Mouse (Mus musculus): ENCODE measurements at regions not wholly inside any gene's neighbourhood (a gene's known extent, or its start where the extent isn't known, plus 50 kb on each side); places are given as distances from the start of the nearest gene placed in this dataset.
A peak's percentile ranks its signal among the peaks of the same experiment; 100 is the strongest.

DNA sequence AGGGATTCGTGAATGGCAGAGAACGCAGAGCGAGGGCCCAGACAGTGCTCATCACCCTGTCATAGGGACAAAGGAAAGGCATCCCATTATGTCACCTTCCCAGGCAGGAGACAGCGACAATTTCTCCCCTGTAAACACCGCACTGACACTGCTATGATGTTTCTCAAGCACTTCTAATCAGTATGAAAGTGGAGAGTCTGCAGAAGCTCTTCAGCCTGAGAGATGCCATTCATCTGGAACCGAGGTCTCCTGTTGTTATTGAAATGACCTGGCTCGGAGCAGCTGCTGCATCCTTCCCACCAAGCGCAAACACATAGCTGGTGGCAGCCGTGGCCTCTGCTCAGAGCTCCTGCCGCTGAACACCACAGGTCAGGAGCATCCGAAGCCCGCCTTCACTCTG, 380.5 kb upstream of the Smim15 start:
- Histone ChIP-seq H3K36me3 (replicated peaks) (no peaks in the 10 kb centered on the region), H3K27me3 (replicated peaks) (no peaks in the 10 kb centered on the region), H3K4me1 (peaks cover 17% of the 10 kb centered on the region), H3K4me2 (0 out of 2 replicates have a peak overlapping the region, but pooled peaks have one; percentile 2), H3K27ac (peak overlapping the region; percentile 55), H3K9me3 (no peaks in the 10 kb centered on the region), H3K9ac (0 out of 2 replicates have a peak overlapping the region, but pooled peaks have one; percentile 9), H3K4me3 (no peak overlapping the region)
- WGBS = 6% methylated on average over 12 of the region's 12 CpGs
- ATAC-seq (replicated peaks) = peak; percentile 62

DNA sequence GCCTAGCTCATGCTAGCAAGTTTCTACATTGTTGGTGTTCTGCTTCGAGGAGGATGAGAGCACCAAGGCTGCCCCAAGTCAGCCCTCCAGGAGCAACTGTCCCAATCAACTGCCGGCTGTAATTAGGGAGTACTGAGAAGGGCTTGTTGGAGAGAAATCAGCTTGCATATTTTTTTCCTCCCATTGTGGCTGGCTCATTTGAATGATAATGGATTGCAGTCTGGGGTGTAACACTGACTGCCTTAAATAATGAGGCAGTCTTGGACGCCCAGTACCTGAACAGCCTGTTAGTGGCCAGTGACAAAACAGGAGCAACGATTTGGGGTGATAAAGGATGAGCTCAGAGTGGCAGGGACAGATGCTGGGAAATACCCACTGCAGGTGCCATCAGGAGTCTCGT, 382.8 kb upstream of the Smim15 start:
- Histone ChIP-seq H3K4me1 (peaks cover 17% of the 10 kb centered on the region), H3K9me3 (no peaks in the 10 kb centered on the region)
- ATAC-seq (replicated peaks) = peak; percentile 50; the same call in 1 of the 2 replicates

DNA sequence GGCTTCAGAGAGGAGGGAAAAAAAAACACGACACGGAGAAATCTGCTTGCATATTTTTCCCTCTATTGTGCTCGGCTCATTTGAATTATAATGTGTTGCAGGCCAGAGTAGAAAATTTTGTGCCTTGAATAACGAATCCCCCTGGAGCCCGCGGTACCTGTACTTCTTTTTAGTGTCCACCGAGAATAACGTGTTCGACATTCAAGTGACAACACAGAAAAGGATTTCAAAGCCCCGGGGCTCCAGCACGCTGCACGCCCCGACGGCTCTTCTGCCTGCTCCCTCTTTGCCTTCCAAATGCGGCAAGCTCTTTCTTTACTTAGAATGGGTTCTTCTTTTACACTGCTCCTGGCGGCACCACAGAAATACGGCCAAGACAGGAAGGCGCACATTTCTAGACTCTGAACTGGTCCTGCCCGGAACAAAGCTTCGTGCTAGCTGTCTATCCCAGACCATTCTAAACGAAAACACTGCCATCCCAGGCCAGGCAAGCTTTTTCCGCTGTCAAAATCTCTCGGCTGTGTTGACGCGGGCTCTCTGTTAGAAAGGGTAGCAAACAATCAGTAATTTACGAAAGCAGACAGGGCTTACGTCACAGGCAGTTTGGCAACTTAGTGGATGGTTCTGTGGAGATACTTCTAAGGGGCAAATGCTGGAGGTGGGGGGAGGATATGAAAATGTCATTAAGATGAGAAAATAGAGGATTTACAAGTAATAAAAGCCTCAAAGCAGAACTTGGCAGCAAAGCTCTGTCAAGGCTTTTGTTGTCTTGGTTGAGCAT, 398.2 kb upstream of the Smim15 start:
- under 1% methylated on average over 27 of the region's 27 CpGs for WGBS
- H3K4me3 ChIP-seq = peak overlapping the region; percentile 36
- ATAC-seq (replicated peaks) = peak; percentile 65
- no peaks in the 10 kb centered on the region for H3K9me3 ChIP-seq
- H3K4me1 ChIP-seq = peaks cover 30% of the 10 kb centered on the region; the same call in 1 of the 2 replicates
- H3K36me3 ChIP-seq (replicated peaks) = no peaks in the 10 kb centered on the region
- peak overlapping the region; percentile 44 for H3K9ac ChIP-seq
- H3K4me2 ChIP-seq = peak overlapping the region; percentile 59
- peak overlapping the region; percentile 84 for H3K27ac ChIP-seq
- no peaks in the 10 kb centered on the region for H3K27me3 ChIP-seq (replicated peaks)

More for the DNA sequence above, 382.8 kb upstream of the Smim15 start:
- Histone ChIP-seq H3K27ac (0 out of 2 replicates have a peak overlapping the region, but pooled peaks have one; percentile 21), H3K27me3 (replicated peaks) (no peaks in the 10 kb centered on the region), H3K9ac (no peak overlapping the region), H3K4me3 (no peak overlapping the region), H3K36me3 (replicated peaks) (no peaks in the 10 kb centered on the region), H3K4me2 (no peak overlapping the region)
- WGBS = 9% methylated on average over 5 of the region's 5 CpGs

- ATAC-seq (replicated peaks) = peak; percentile 31
- peak overlapping the region; percentile 59 for H3K4me2 ChIP-seq
- peak overlapping the region; percentile 36 for H3K4me3 ChIP-seq
- no peaks in the 10 kb centered on the region for H3K27me3 ChIP-seq (replicated peaks)
- peak overlapping the region; percentile 44 for H3K9ac ChIP-seq
- WGBS = 3% methylated on average over 36 of the region's 36 CpGs
- peaks cover 30% of the 10 kb centered on the region; the same call in 1 of the 2 replicates for H3K4me1 ChIP-seq
- peak overlapping the region; percentile 84 for H3K27ac ChIP-seq
- H3K9me3 ChIP-seq = no peaks in the 10 kb centered on the region
- no peaks in the 10 kb centered on the region for H3K36me3 ChIP-seq (replicated peaks)
Measured at GRCm38 (mm10) chr13:107645121-107645864, 399.0 kb upstream of the Smim15 start.

DNA sequence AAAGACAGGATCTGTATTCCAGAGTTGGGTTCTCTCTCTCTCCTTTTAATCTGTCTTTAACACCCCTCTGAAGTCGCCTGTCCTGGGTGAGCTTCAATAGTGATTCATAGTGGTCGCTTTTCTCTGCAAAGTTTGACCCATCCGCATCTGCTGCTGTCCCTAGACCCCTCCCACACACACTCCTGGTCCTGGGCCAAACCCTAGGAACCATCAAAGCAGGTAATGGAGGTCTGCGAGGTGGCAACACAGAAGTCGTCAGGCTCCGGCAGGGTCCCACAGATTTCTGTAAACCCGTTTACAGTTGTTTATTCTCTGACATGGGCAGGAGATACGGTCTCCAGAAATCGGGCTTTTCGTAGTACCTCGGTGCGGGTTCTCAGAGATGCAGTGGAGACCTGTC, 399.5 kb upstream of the Smim15 start:
- Histone ChIP-seq H3K36me3 (replicated peaks) (no peaks in the 10 kb centered on the region), H3K27me3 (replicated peaks) (no peaks in the 10 kb centered on the region), H3K9me3 (no peaks in the 10 kb centered on the region), H3K4me1 (peaks cover 30% of the 10 kb centered on the region; the same call in 1 of the 2 replicates), H3K9ac (peak overlapping the region; percentile 44; the same call in 1 of the 2 replicates), H3K27ac (peak overlapping the region; percentile 84; the same call in 1 of the 2 replicates), H3K4me2 (peak overlapping the region; percentile 59), H3K4me3 (peak overlapping the region; percentile 36)
- WGBS = 54% methylated on average over 12 of the region's 12 CpGs
- no peak for ATAC-seq (replicated peaks)

- Histone ChIP-seq H3K4me1 (peaks cover 26% of the 10 kb centered on the region; the same call in 1 of the 2 replicates), H3K27me3 (replicated peaks) (no peaks in the 10 kb centered on the region), H3K27ac (peak overlapping the region; percentile 51), H3K4me3 (no peak overlapping the region), H3K36me3 (replicated peaks) (no peaks in the 10 kb centered on the region), H3K9ac (no peak overlapping the region), H3K4me2 (no peak overlapping the region), H3K9me3 (no peaks in the 10 kb centered on the region)
- WGBS = 38% methylated on average over 14 of the region's 14 CpGs
- peak; percentile 65 for ATAC-seq (replicated peaks)
Measured at GRCm38 (mm10) chr13:107641926-107642657, 402.2 kb upstream of the Smim15 start.

GRCm38 (mm10) chr13:107639620-107640019, 404.6 kb upstream of the Smim15 start:
- 94% methylated on average over 4 of the region's 4 CpGs for WGBS
- no peak overlapping the region for H3K9ac ChIP-seq
- no peak overlapping the region for H3K27ac ChIP-seq
- H3K36me3 ChIP-seq (replicated peaks) = no peaks in the 10 kb centered on the region
- H3K4me3 ChIP-seq = no peak overlapping the region
- H3K4me1 ChIP-seq = peaks cover 9% of the 10 kb centered on the region; the same call in 1 of the 2 replicates
- no peak for ATAC-seq (replicated peaks)
- no peaks in the 10 kb centered on the region for H3K9me3 ChIP-seq
- no peak overlapping the region for H3K4me2 ChIP-seq
- no peaks in the 10 kb centered on the region for H3K27me3 ChIP-seq (replicated peaks)

GRCm38 (mm10) chr13:107637269-107637668, 407.0 kb upstream of the Smim15 start:
- 0 out of 2 replicates have a peak, but pooled peaks cover 4% of the 10 kb centered on the region for H3K4me1 ChIP-seq
- H3K27me3 ChIP-seq (replicated peaks) = no peaks in the 10 kb centered on the region
- H3K4me3 ChIP-seq = no peak overlapping the region
- 96% methylated on average over 5 of the region's 5 CpGs for WGBS
- H3K9ac ChIP-seq = no peak overlapping the region
- H3K4me2 ChIP-seq = no peak overlapping the region
- no peak overlapping the region for H3K27ac ChIP-seq
- no peaks in the 10 kb centered on the region for H3K9me3 ChIP-seq
- ATAC-seq (replicated peaks) = no peak
- no peaks in the 10 kb centered on the region for H3K36me3 ChIP-seq (replicated peaks)

GRCm38 (mm10) chr13:107635114-107635513, 409.1 kb upstream of the Smim15 start:
- Histone ChIP-seq H3K9ac (no peak overlapping the region), H3K36me3 (replicated peaks) (no peaks in the 10 kb centered on the region), H3K4me3 (no peak overlapping the region), H3K4me1 (no peaks in the 10 kb centered on the region), H3K9me3 (no peaks in the 10 kb centered on the region), H3K27me3 (replicated peaks) (no peaks in the 10 kb centered on the region), H3K4me2 (no peak overlapping the region), H3K27ac (no peak overlapping the region)
- whole genome bisulfite sequencing = 38% methylated on average over 5 of the region's 5 CpGs
- no peak for ATAC-seq (replicated peaks)

- 58% methylated on average over 2 of the region's 2 CpGs for WGBS
- H3K4me3 ChIP-seq = no peak overlapping the region
- H3K27ac ChIP-seq = no peak overlapping the region
- no peak overlapping the region for H3K9ac ChIP-seq
- H3K9me3 ChIP-seq = no peaks in the 10 kb centered on the region
- H3K36me3 ChIP-seq (replicated peaks) = no peaks in the 10 kb centered on the region
- no peak for ATAC-seq (replicated peaks)
- H3K4me2 ChIP-seq = no peak overlapping the region
- H3K27me3 ChIP-seq (replicated peaks) = no peaks in the 10 kb centered on the region
- no peaks in the 10 kb centered on the region for H3K4me1 ChIP-seq
Measured at GRCm38 (mm10) chr13:107627073-107627472, 417.2 kb upstream of the Smim15 start.

DNA sequence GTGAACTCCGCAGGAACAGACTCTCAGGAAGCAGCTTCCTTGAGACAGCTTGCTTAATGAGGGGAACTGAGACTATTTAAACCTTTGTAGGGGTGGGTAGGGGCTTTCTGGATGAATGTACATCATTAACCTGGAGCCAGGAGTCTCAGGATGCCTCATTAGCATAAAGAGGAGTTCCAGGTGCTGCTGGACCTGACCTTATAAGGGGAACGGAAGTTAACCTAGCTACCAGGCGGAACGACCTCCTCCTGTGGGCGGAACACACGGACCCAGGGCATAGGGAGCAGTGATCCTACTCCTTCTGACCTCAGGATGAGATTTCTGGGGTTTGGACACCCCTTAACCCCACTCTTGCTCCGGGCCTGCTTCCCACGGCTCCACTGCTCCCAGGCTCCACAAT, 417.6 kb upstream of the Smim15 start:
- H3K9ac ChIP-seq = no peak overlapping the region
- no peaks in the 10 kb centered on the region for H3K36me3 ChIP-seq (replicated peaks)
- H3K27ac ChIP-seq = no peak overlapping the region
- no peaks in the 10 kb centered on the region for H3K27me3 ChIP-seq (replicated peaks)
- H3K4me2 ChIP-seq = no peak overlapping the region
- no peaks in the 10 kb centered on the region for H3K9me3 ChIP-seq
- ATAC-seq (replicated peaks) = no peak
- H3K4me3 ChIP-seq = no peak overlapping the region
- H3K4me1 ChIP-seq = no peaks in the 10 kb centered on the region
- WGBS = 65% methylated on average over 8 of the region's 8 CpGs

DNA sequence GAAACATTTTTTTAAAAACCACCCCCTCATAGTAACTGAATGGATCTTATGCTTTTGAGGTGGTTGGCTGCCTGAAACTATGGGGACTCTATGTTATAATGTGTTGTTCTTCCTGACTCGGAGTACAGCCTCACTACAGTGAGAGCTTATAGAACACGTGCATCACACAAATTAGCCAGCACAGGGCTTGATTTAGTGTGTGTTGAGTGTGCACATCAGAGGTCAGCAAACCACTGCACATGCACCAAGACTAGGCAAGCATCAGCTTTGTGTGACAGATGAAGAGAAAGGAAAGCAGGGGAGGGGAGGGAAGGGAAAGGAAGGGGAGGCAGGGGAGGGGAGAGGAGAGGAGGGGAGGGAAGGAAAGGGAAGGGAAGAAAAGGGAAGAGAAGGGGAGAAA, 422.9 kb upstream of the Smim15 start:
- no peak overlapping the region for H3K4me2 ChIP-seq
- 61% methylated on average over 2 of the region's 2 CpGs for WGBS
- no peak overlapping the region for H3K9ac ChIP-seq
- H3K4me3 ChIP-seq = no peak overlapping the region
- no peaks in the 10 kb centered on the region for H3K36me3 ChIP-seq (replicated peaks)
- no peak overlapping the region for H3K27ac ChIP-seq
- H3K4me1 ChIP-seq = peaks cover 30% of the 10 kb centered on the region
- no peaks in the 10 kb centered on the region for H3K9me3 ChIP-seq
- no peaks in the 10 kb centered on the region for H3K27me3 ChIP-seq (replicated peaks)
- ATAC-seq (replicated peaks) = no peak
